Mouse (Mus musculus): ENCODE results near the gene Gjc1.

Gene Gjc1

GRCm38 (mm10) chr11:102818121-102819020 is 1.1 kb downstream of the Gjc1 start:
- DNase-seq (ENCODE audit: low read depth, low spot score): no peak

- no peak for DNase-seq (ENCODE audit: low read depth, low spot score)
Measured at GRCm38 (mm10) chr11:102814881-102815280, 4.6 kb downstream of the Gjc1 start.

DNA sequence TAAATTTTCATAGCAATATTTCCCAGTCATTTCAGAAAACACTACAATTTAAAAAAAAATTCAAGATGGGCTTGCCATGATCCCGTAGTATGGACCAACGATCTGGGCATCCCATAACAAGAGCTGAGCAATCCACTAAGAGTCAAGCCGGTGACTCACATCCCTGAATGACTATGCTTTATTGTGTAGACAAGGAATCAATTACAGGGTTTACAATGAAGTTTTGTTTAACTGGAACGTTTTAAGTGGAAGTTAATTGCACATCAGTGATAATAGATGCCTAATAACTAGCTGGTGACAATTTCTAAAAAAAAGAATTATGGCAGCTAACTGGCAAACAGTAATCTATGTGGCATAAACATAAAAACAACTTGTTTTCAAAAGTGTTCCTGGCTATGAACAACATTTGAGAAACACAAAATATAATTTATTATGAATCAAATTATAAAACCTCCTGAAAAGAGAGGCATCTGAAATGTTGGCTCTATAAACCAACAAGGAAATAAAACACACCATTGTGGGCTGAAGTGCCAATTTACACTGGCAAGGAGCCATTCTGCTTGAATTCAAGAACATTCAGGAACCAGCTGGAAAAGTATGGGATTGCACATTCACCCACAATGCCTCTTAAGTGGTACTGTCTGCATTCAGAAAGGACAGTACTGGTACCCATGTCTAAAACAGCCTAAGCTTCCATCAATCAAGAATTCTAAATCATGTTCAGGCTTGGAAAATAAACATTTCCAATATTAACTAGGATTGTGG is 8.6 kb downstream of the Gjc1 start:
- DNase-seq (ENCODE audit: low read depth, low spot score): peak; percentile 52

GRCm38 (mm10) chr11:102808246-102808645 is 11.3 kb downstream of the Gjc1 start:
- DNase-seq (ENCODE audit: low read depth, low spot score): no peak

DNA sequence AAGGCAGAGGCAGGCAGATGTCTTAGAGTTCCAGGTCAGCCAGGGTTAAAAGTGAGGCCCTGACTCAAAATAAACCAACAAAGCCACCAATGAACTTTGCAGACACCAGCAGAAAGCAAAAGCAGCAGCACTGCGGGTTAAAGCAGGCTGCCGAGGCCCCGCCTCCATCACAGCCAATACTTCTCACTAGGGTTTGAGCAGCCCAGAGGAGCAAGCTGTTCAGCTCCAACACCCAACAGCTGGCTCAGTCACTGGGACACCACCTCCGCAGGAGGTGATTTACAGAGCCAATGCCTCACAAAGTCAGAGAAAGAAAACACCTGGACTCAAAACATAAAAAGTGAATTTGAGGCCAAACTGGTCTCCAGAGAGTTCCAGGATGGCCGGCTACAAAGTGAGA is 16.0 kb downstream of the Gjc1 start:
- DNase-seq (ENCODE audit: low read depth, low spot score): no peak

DNA sequence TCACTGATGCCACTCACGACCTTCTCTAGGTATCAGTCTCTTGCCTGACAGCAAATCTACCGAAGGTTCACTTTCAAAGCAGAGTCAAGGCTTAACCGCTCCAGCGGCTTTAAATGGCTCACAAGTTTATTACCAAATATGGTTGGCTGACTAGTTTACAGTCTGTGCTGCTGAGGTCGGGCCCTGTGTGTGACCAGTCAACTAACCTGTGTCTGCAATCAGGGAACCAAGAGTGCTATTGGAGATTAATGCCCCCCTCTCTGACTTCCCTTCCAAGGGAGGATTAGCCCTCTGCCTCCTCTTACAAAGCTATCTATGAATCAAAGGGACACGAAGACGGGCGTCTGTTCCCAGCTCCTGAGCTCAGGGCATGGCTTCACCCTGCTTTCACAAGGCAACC is 25.3 kb downstream of the Gjc1 start:
- DNase-seq (ENCODE audit: low read depth, low spot score): no peak

DNA sequence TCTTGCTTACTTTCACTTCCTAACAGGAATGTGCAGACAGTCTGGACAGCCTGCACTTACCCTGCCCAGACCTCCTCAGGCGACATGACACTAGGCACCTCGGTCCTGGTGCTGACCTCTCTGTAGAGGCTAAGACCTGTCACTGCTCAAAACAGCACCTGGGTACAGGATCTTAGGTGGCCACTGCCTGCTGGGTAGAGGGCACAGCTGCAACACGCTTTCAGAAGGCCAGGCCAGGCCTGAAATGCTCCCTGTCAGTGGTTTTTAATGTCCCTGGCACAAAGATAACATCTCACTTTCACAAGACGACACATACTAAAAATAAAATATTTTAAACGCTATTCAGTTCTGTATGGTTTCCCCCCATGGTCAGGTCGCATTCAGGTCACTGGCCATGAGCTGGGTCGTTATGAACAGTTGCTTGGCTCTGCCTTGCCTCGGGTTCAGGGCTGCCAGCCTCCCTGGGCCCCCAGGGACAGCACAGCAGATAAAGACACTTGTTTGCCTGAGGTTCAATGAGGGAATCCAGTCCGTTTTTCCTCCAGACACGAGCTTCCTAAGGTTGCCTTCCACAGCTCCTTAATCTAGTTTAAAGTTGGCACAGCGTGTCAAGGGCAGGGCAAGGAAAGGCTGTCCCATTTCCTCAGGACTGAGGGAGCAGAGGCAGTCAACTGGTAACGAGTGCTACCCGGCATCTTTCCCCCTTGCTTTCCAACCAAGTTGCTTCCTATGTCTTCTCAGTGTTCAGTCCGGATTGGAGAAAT is 27.6 kb downstream of the Gjc1 start:
- no peak for DNase-seq (ENCODE audit: low read depth, low spot score)

- no peak for DNase-seq (ENCODE audit: low read depth, low spot score)
Measured at GRCm38 (mm10) chr11:102787688-102788177, 31.8 kb downstream of the Gjc1 start.

GRCm38 (mm10) chr11:102783443-102783842 is 36.1 kb downstream of the Gjc1 start:
- no peak for DNase-seq (ENCODE audit: low read depth, low spot score)

DNA sequence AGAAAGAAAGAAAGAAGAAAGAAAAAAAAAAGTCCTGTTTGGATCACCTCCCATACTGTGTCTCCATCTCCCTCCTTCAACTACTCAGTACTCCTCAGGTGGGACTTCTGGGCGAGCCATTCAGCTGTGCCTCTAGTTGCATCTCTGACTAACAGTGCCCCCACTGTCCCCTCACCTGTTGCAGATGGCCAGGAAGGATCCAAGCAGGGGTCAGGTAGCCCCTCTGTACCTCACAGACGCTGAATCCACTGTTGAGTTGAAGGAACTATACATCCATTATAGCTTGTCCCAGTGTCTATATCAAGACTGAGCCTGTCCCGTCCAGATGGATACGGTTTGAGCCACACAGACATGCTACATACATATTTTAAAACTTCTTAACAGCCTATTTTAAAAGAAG is 38.0 kb downstream of the Gjc1 start:
- no peak for DNase-seq (ENCODE audit: low read depth, low spot score)

DNA sequence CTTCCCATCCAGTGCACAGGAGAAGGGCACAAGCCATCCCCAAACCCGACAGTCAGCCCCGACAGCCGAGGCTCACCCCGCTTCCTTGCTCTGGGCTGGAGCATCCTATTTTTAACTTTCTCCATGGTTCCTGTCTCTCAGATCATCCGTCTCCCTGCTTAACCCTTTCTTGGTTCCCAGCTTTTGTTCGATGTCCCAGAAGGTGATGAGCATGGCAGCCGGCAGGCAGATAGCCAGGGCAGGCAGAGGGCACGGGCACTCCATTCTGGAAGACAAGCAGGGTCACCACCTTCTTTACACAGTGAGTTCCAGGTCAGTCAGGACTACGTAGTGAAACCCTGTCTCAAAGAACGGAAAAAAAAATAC is 38.5 kb downstream of the Gjc1 start:
- no peak for DNase-seq (ENCODE audit: low read depth, low spot score)

GRCm38 (mm10) chr11:102780271-102780985 is 39.1 kb downstream of the Gjc1 start:
- no peak for DNase-seq (ENCODE audit: low read depth, low spot score)

- DNase-seq (ENCODE audit: low read depth, low spot score): no peak
Measured at GRCm38 (mm10) chr11:102779824-102780223, 39.7 kb downstream of the Gjc1 start.

DNA sequence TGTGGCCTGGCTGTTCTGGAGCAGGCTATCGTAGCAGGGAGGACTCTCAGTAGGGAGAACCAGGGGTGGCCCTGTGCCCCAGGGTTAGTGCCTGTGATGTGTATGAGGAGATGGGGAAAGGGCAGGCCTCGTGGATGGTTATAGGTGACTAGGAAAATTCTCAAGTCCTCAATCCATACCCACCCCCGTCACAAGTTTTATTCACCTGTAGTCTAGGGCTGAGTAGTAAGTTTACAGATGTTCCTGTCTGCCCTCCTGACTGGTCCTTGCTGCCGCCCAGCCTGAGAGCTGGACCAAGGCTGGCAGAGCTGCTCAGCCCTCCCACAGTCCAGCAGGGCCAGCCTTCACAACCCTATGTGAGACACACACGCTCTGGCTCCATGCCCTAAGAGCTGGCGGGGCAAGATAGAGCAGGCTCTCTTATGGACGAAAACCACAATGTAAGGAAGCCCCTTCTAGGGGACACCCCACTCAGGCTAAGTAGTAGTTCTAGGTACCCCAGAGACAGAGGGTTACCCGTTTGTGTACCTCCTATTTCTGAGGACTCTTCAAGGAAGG is 40.3 kb downstream of the Gjc1 start:
- DNase-seq (ENCODE audit: low read depth, low spot score): no peak

DNA sequence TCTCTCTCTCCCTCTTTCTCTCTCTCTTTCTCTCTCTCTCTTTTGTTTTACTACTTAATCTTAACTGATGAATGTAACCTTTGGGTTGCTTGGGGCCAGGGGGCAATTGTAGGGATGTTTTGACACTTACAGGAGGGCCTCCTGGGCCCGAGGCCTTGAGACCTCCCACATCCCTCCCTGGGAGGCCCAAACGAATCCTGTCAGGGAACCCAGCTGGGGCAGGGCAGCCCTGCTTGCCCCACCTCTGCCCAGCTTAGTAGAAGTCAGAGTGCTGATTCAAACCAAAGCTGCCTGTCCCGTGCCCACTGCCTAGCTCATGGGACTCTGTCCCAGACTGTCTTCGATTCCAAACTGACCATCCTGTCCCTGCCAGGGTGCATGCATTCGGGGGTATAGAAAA is 40.9 kb downstream of the Gjc1 start:
- no peak for DNase-seq (ENCODE audit: low read depth, low spot score)

GRCm38 (mm10) chr11:102778165-102778564 is 41.3 kb downstream of the Gjc1 start:
- no peak for DNase-seq (ENCODE audit: low read depth, low spot score)

GRCm38 (mm10) chr11:102777598-102777997 is 41.9 kb downstream of the Gjc1 start:
- peak; percentile 77 for DNase-seq (ENCODE audit: low read depth, low spot score)

DNA sequence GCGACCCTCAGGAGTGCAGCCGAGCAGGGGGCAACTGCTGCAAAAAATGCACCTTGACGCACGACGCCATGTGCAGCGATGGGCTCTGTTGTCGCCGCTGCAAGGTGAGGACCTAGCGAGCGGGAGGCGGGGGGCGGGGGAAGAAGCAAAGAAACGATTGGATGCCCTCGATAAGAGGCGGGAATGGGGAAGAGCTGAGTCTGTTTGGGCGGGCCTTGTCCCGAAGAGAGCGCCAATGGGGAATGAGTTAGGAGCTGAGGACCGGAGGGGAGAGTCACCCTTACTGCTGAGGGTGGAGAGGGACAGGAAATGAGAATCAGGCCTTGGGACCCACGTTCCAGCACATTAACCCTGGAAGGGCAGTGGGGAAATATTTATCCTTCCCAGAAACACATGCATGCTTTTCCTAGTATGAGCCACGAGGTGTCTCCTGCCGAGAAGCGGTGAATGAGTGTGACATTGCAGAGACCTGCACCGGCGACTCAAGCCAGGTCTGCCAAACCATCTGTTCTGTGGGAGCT is 44.8 kb downstream of the Gjc1 start:
- DNase-seq (ENCODE audit: low read depth, low spot score): peak; percentile 95

DNA sequence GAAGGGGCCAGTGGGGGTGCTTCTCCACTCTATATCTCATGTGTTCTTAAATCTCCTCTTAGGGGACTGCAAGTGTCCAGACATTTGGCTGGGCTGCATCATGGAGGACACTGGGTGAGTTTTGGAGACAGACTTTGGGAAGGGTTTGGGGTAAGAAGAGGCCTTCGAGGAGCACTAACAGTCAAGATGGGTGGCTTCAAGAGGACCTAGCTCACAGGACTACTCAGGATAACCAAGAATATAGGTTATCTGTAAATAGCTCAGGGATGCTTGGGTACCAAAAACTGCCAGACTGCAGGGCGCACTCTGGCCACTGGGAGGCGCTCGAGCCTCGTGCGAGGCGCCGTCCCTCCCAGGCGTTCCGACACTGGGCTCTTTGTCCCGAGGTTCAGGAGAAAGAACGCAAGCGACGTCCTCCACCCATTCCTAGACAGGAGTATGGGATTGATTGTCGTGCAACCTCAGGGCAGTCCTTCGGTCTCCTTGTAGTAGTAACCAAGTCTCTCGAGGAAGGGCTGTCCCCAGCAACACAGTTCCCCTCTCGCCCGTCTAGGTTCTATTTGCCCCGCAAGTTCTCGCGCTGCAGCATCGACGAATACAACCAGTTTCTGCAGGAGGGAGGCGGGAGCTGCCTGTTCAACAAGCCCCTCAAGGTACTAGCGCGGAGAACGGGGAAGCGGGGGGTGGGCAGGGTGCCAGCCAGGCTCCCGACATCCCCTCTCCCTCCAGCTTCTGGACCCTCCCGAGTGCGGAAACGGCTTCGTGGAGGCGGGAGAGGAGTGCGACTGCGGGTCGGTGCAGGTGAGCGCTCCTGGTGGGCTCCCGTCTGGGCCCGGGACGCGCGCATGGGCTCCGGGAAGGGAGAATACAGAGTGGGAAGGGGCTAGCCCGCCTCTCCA is 45.5 kb downstream of the Gjc1 start:
- DNase-seq (ENCODE audit: low read depth, low spot score): peak; percentile 92
